Mouse (Mus musculus) hindbrain, embryonic 10.5 days (tissue): ENCODE measurements around the gene Trpc6. TPM values are rescaled to one million over a fixed set of nuclear protein-coding genes. Genes with fewer than 3 reads are reported as not detected.

Source experiments
- DNase-seq: peaks from one replicate; pipeline ENCODE4 v3.0.0-alpha.2; 2017; ENCODE audit warnings: low spot score
- H3K27ac ChIP-seq: fragments of 300-500 bp; sonication (generic); 2 replicates; pipeline ENCODE4 v1.5.1; 2016; ENCODE audit warnings: mild to moderate bottlenecking, moderate library complexity
- H3K27me3 ChIP-seq: fragments of 300-500 bp; sonication (generic); 2 replicates; pipeline ENCODE4 v1.6.1; 2016; ENCODE audit warnings: mild to moderate bottlenecking; ENCODE audit not compliant: poor library complexity, insufficient read depth, severe bottlenecking
- H3K36me3 ChIP-seq: fragments of 300-500 bp; sonication (generic); 2 replicates; pipeline ENCODE4 v1.6.1; 2016; ENCODE audit warnings: mild to moderate bottlenecking, moderate library complexity
- H3K4me1 ChIP-seq: fragments of 300-500 bp; sonication (generic); replicated peaks from 2 replicates; pipeline ENCODE4 v1.6.1; 2016; ENCODE audit warnings: mild to moderate bottlenecking
- H3K4me3 ChIP-seq: fragments of 300-500 bp; sonication (generic); 2 replicates; pipeline ENCODE4 v1.5.1; 2016; ENCODE audit warnings: mild to moderate bottlenecking, moderate library complexity
- H3K9me3 ChIP-seq: fragments of 300-500 bp; sonication (generic); 2 replicates; pipeline ENCODE4 v1.6.1; 2016; ENCODE audit warnings: mild to moderate bottlenecking, moderate library complexity
- WGBS: fragments of 180-500 bp; shearing (Covaris S2); methylation state at CpG from one replicate; pipeline ENCODE4 v1.1.7; 2016; 5-methylcytosine and 5-hydroxymethylcytosine counted together
- polyA plus RNA-seq: library from polyadenylated mRNA; unstranded; fragments of >200 nt; fragmentation: Nextera tagmentation; extraction: Ambion mirVana; gene quantifications from 2 replicates; pipeline ENCODE4 v1.2.1, GENCODE M21; 2016

The Trpc6 gene
- polyA plus RNA-seq = 1.1 and 1.5 TPM in 2 replicates

- Histone ChIP-seq H3K27me3 (peaks cover 27% of the 10 kb centered on the region), H3K9me3 (no peaks in the 10 kb centered on the region), H3K27ac (peak within 1 kb of the TSS; percentile 59), H3K36me3 (no peaks in the 10 kb centered on the region), H3K4me1 (peaks cover 7% of the 10 kb centered on the region; the same call in 1 of the 2 replicates), H3K4me3 (peak within 1 kb of the TSS; percentile 66)
- under 1% methylated on average over 44 of the region's 44 CpGs for WGBS
- DNase-seq = peak; percentile 69
Observed at GRCm38 (mm10) chr9:8544041-8544794, at the start of gene Trpc6. Trpc6 (plus strand) TSS chr9:8544142.

DNA sequence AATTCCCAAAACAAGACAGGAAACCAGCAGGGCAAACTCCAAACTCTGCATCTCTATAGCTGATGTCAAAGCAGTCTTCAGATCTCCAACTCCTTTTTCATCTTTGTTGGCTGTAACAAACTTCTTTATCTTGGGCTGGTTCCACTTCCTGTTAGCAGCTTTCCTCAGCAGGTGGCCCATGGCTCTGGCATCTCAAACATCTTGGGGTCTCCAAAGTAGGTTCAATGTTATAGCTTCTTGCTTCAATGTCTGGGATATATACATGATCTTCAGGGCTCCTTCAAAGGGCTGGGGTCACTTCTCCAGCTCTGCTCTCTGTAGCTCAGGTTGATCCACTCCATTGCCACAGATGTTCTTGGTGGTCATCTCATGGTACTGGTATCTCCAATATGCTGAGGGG, 23.0 kb upstream of the Trpc6 start:
- no peaks in the 10 kb centered on the region for H3K36me3 ChIP-seq
- no peaks in the 10 kb centered on the region for H3K27me3 ChIP-seq
- no peaks in the 10 kb centered on the region for H3K4me1 ChIP-seq
- DNase-seq = no peak
- H3K4me3 ChIP-seq = no peak overlapping the region
- H3K9me3 ChIP-seq = 0 out of 2 replicates have a peak, but pooled peaks cover 4% of the 10 kb centered on the region
- H3K27ac ChIP-seq = no peak overlapping the region

DNA sequence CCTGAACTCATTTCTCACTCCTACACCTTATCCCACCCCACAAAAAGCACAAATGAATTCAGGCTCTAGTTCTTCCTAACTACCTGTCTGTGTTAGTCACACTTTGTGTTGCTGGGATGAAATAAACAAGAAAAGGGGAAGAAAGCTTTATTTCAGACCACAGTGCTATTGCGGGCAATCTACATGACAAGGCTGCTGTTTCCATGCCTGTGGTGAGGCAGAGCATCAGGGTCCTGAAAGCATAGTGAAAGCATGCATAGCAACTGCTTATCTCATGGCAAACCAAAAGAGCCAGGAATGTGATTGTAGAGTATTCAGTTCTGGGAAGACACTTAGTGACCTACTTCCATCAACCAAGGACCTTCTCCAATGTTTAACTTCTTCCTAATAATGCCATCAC, 10.3 kb upstream of the Trpc6 start:
- H3K27me3 ChIP-seq = no peaks in the 10 kb centered on the region
- no peak for DNase-seq
- H3K9me3 ChIP-seq = no peaks in the 10 kb centered on the region
- WGBS = 94% methylated on average over 1 of the region's 1 CpGs
- no peaks in the 10 kb centered on the region for H3K36me3 ChIP-seq
- no peaks in the 10 kb centered on the region for H3K4me1 ChIP-seq
- no peak overlapping the region for H3K27ac ChIP-seq
- H3K4me3 ChIP-seq = no peak overlapping the region

- H3K27ac ChIP-seq = no peak overlapping the region
- WGBS = 72% methylated on average over 2 of the region's 2 CpGs
- no peaks in the 10 kb centered on the region for H3K9me3 ChIP-seq
- H3K4me1 ChIP-seq = peaks cover 7% of the 10 kb centered on the region; the same call in 1 of the 2 replicates
- DNase-seq = no peak
- peaks cover 27% of the 10 kb centered on the region for H3K27me3 ChIP-seq
- no peaks in the 10 kb centered on the region for H3K36me3 ChIP-seq
- no peak overlapping the region for H3K4me3 ChIP-seq
Observed at GRCm38 (mm10) chr9:8545236-8545635, 1.3 kb downstream of the Trpc6 start.

DNA sequence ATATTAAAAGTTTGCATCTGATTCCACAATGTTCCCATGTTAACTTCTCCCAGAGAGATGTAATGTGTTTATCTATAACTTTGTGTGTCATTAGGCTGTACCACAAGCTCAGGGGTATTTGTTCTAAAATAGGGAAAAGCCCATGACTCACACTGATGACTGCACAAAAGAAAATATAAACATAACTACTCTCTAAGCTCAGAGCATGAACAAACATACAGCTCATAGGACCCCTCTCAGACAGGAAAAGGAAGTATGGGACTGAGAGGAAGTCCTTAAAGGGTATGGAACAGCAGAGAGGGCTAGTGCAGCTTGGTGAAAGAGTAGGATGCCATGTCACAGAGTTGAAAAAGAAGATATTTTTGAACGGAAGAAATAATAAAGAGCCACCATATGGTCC, 14.6 kb downstream of the Trpc6 start:
- WGBS = 58% methylated on average over 1 of the region's 1 CpGs
- Histone ChIP-seq H3K4me3 (no peak overlapping the region), H3K27me3 (no peaks in the 10 kb centered on the region), H3K9me3 (no peaks in the 10 kb centered on the region), H3K4me1 (no peaks in the 10 kb centered on the region), H3K27ac (no peak overlapping the region), H3K36me3 (no peaks in the 10 kb centered on the region)
- DNase-seq = no peak

DNA sequence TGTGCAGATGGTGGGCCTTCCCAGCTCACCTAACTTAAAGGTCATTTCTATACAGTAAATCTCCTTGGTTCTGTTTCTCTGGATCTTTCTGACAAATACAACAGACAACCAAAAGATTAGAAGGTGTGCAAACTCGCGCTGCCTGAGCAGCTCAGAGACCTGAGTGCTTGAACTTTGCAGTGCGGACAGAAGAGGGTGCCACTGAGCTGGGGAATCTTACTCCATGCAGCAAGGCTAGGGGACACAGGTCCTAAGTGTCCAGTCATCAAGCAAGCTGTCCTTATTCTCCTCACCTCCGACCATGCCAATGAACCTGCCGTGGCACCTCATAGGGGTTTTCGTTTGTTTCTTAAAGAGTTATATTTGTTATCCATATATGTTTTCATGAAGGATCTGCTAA, 48.7 kb downstream of the Trpc6 start:
- Histone ChIP-seq H3K27me3 (no peaks in the 10 kb centered on the region), H3K4me3 (no peak overlapping the region), H3K27ac (no peak overlapping the region), H3K9me3 (no peaks in the 10 kb centered on the region), H3K36me3 (no peaks in the 10 kb centered on the region), H3K4me1 (no peaks in the 10 kb centered on the region)
- peak; percentile 9 for DNase-seq
- WGBS = 49% methylated on average over 6 of the region's 6 CpGs

- Histone ChIP-seq H3K27me3 (no peaks in the 10 kb centered on the region), H3K4me3 (no peak overlapping the region), H3K9me3 (no peaks in the 10 kb centered on the region), H3K27ac (no peak overlapping the region), H3K36me3 (no peaks in the 10 kb centered on the region), H3K4me1 (no peaks in the 10 kb centered on the region)
- DNase-seq = no peak
- 31% methylated on average over 1 of the region's 1 CpGs for WGBS
Observed at GRCm38 (mm10) chr9:8597089-8597488, 53.1 kb downstream of the Trpc6 start.

- Histone ChIP-seq H3K4me3 (no peak overlapping the region), H3K9me3 (no peaks in the 10 kb centered on the region)
Observed at GRCm38 (mm10) chr9:8606816-8607491, 63.0 kb downstream of the Trpc6 start.

GRCm38 (mm10) chr9:8634344-8634743, 90.4 kb downstream of the Trpc6 start:
- Histone ChIP-seq H3K4me3 (no peak overlapping the region), H3K27me3 (no peaks in the 10 kb centered on the region), H3K9me3 (no peaks in the 10 kb centered on the region), H3K27ac (no peak overlapping the region), H3K36me3 (no peaks in the 10 kb centered on the region), H3K4me1 (no peaks in the 10 kb centered on the region)
- DNase-seq = peak; percentile 16
- 47% methylated on average over 2 of the region's 2 CpGs for WGBS

More at GRCm38 (mm10) chr9:8606816-8607491, 63.0 kb downstream of the Trpc6 start:
- no peaks in the 10 kb centered on the region for H3K4me1 ChIP-seq
- H3K27me3 ChIP-seq = no peaks in the 10 kb centered on the region
- no peak for DNase-seq
- no peak overlapping the region for H3K27ac ChIP-seq
- no peaks in the 10 kb centered on the region for H3K36me3 ChIP-seq

DNA sequence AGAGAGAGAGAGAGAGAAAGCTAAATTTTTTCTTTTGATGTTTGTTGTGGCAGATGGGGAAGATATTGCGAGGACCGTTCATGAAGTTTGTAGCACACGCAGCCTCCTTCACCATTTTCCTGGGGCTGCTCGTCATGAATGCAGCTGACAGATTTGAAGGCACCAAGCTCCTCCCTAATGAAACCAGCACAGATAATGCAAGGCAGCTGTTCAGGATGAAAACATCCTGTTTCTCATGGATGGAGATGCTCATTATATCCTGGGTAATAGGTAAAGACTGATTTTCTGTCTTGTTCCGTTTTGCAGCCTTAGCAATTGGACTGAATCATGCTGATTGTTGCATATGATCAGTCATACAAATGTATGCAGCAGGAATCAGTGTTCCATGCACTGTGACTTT, 99.5 kb downstream of the Trpc6 start:
- 82% methylated on average over 5 of the region's 5 CpGs for WGBS
- no peaks in the 10 kb centered on the region for H3K36me3 ChIP-seq

DNA sequence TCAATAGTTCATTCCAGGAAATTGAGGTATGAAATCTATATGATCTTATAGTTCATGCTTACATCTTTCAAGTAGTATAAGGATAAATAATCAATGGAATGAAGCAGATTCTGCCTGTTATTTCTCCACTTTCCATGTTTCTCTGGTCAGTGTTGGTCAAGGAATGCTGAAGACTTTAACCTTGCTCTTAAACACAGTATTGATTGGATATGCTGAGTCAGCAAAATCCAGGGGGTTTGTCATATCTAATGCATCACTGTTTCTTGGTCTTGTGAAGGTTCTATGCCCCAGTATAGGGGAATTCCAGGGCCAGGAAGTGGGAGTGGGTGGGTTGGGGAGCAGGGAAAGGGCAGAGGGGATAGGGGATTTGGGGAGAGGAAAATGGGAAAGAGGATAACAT, 111.4 kb downstream of the Trpc6 start:
- no peaks in the 10 kb centered on the region for H3K9me3 ChIP-seq
- DNase-seq = no peak
- no peak overlapping the region for H3K27ac ChIP-seq
- H3K36me3 ChIP-seq = no peaks in the 10 kb centered on the region
- no peaks in the 10 kb centered on the region for H3K27me3 ChIP-seq
- H3K4me1 ChIP-seq = no peaks in the 10 kb centered on the region
- no peak overlapping the region for H3K4me3 ChIP-seq

More for the DNA sequence above, 99.5 kb downstream of the Trpc6 start:
- H3K9me3 ChIP-seq = no peaks in the 10 kb centered on the region
- H3K27ac ChIP-seq = no peak overlapping the region
- no peak for DNase-seq
- H3K4me1 ChIP-seq = no peaks in the 10 kb centered on the region
- no peaks in the 10 kb centered on the region for H3K27me3 ChIP-seq
- no peak overlapping the region for H3K4me3 ChIP-seq

DNA sequence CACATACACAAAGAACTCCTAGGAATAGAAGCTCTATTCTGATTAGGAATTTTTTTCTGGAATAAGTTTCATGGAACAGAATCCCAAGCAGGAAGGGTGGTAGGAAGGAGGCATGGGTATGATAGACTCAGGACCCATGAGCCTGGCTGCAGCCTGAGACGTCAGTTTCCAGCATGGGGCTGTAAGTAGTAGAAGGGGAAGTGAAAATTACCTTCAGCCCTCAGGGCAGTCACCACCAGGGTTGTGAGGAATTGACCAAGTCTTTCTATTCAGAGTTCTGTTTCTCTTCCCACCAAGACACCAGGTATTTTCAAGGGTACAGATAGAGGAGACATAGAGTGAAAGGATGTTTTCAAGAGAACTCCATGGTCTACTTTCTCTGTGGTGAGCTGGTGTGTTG, 129.0 kb downstream of the Trpc6 start:
- Histone ChIP-seq H3K36me3 (no peaks in the 10 kb centered on the region), H3K9me3 (no peaks in the 10 kb centered on the region), H3K27ac (no peak overlapping the region), H3K27me3 (no peaks in the 10 kb centered on the region), H3K4me1 (no peaks in the 10 kb centered on the region), H3K4me3 (no peak overlapping the region)
- no peak for DNase-seq
- WGBS = 75% methylated on average over 1 of the region's 1 CpGs

- Histone ChIP-seq H3K36me3 (no peaks in the 10 kb centered on the region), H3K9me3 (no peaks in the 10 kb centered on the region), H3K27ac (no peak overlapping the region), H3K27me3 (no peaks in the 10 kb centered on the region), H3K4me3 (no peak overlapping the region), H3K4me1 (no peaks in the 10 kb centered on the region)
- no peak for DNase-seq
- 73% methylated on average over 1 of the region's 1 CpGs for WGBS
Observed at GRCm38 (mm10) chr9:8676607-8677006, 132.7 kb downstream of the Trpc6 start.
